Mouse (Mus musculus) thymus, postnatal 4 days (tissue): ENCODE data around the gene Hist1h2bg.
A peak's percentile ranks its signal among the peaks of the same experiment; 100 is the strongest.
"Not testable (repeated sequence)": the region's sequence is repeated elsewhere in the genome, so short reads cannot be mapped to it uniquely, and the experiment has no call there.

ENCODE experiments used
- DNase-seq: peaks from one replicate; pipeline ENCODE4 v3.0.0; 2021

The Hist1h2bg gene

GRCm38 (mm10) chr13:23539821-23540220 is 31.4 kb upstream of the Hist1h2bg start:
- DNase-seq: not testable (repeated sequence)

GRCm38 (mm10) chr13:23541497-23541896 is 29.7 kb upstream of the Hist1h2bg start:
- no peak for DNase-seq

GRCm38 (mm10) chr13:23542225-23542980 is 28.8 kb upstream of the Hist1h2bg start:
- DNase-seq: not testable (repeated sequence)

- peak; percentile 69 for DNase-seq
Measured at GRCm38 (mm10) chr13:23542999-23543607, 28.1 kb upstream of the Hist1h2bg start, which contains the start of gene Hist1h2bh. TSS of gene Hist1h2bh (minus strand) at chr13:23543392.

GRCm38 (mm10) chr13:23543965-23544786 is 27.0 kb upstream of the Hist1h2bg start, which contains the start of gene Hist1h3f:
TSS of gene Hist1h3f (plus strand) at chr13:23544052.
- DNase-seq: peak; percentile 76

GRCm38 (mm10) chr13:23544787-23545120 is 26.4 kb upstream of the Hist1h2bg start:
- DNase-seq: peak; percentile 45

GRCm38 (mm10) chr13:23546694-23547093 is 24.5 kb upstream of the Hist1h2bg start:
- DNase-seq: no peak

- DNase-seq: no peak
Measured at GRCm38 (mm10) chr13:23550761-23551145, 20.4 kb upstream of the Hist1h2bg start.

- DNase-seq: peak; percentile 87
Measured at GRCm38 (mm10) chr13:23551146-23551834, 19.9 kb upstream of the Hist1h2bg start, which contains the start of gene Hist1h4f. TSS of gene Hist1h4f (minus strand) at chr13:23551648.

GRCm38 (mm10) chr13:23551931-23552914 is 19.0 kb upstream of the Hist1h2bg start:
- no peak for DNase-seq

GRCm38 (mm10) chr13:23552962-23553361 is 18.2 kb upstream of the Hist1h2bg start, which contains the start of gene Hist1h1d:
TSS of gene Hist1h1d (plus strand) at chr13:23553262.
- no peak for DNase-seq

GRCm38 (mm10) chr13:23554393-23554792 is 16.8 kb upstream of the Hist1h2bg start:
- no peak for DNase-seq

GRCm38 (mm10) chr13:23554925-23555838 is 16.0 kb upstream of the Hist1h2bg start:
- peak; percentile 92 for DNase-seq

GRCm38 (mm10) chr13:23555839-23556416 is 15.3 kb upstream of the Hist1h2bg start:
- DNase-seq: peak; percentile 60

- DNase-seq: no peak
Measured at GRCm38 (mm10) chr13:23556906-23557305, 14.3 kb upstream of the Hist1h2bg start.

- DNase-seq: not testable (repeated sequence)
Measured at GRCm38 (mm10) chr13:23560699-23561098, 10.5 kb upstream of the Hist1h2bg start.

GRCm38 (mm10) chr13:23561531-23561882 is 9.7 kb upstream of the Hist1h2bg start:
- not testable (repeated sequence) for DNase-seq

- peak; percentile 89 for DNase-seq
Measured at GRCm38 (mm10) chr13:23561883-23562659, 9.1 kb upstream of the Hist1h2bg start, which contains the start of gene Hist1h3e. TSS of gene Hist1h3e (minus strand) at chr13:23562369.
